Mouse (Mus musculus) embryonic facial prominence, embryonic 14.5 days (tissue): Measurements from ENCODE around the gene Usp42. TPM values are rescaled to one million over a fixed set of nuclear protein-coding genes. Genes with fewer than 3 reads are reported as not detected.
A peak's percentile ranks its signal among the peaks of the same experiment; 100 is the strongest.

ENCODE experiments used
- ATAC-seq: fragments of 200-750 bp; cut with Nextera tagmentation; 2 replicates; pipeline ENCODE4 v1.8.0; 2017; ENCODE audit warnings: low read depth, moderate number of reproducible peaks, moderate TSS enrichment
- DNase-seq: peaks from one replicate; pipeline ENCODE4 v3.0.0-alpha.2; 2015; ENCODE audit warnings: low spot score
- H3K27ac ChIP-seq: fragments of 300-500 bp; sonication (generic); replicated peaks from 2 replicates; pipeline ENCODE4 v1.5.1; 2014; ENCODE audit warnings: low read depth, mild to moderate bottlenecking, low read length, moderate library complexity
- H3K27me3 ChIP-seq: fragments of 300-500 bp; sonication (generic); replicated peaks from 2 replicates; pipeline ENCODE4 v1.6.1; 2014; ENCODE audit warnings: low read length; ENCODE audit not compliant: control insufficient read depth, insufficient read depth
- H3K36me3 ChIP-seq: fragments of 300-500 bp; sonication (generic); 2 replicates; pipeline ENCODE4 v1.6.1; 2014; ENCODE audit warnings: low read length, mixed read lengths; ENCODE audit not compliant: control insufficient read depth, insufficient read depth
- H3K4me1 ChIP-seq: fragments of 300-500 bp; sonication (generic); 2 replicates; pipeline ENCODE4 v1.6.1; 2014; ENCODE audit warnings: antibody characterized with exemption, low read length; ENCODE audit not compliant: control insufficient read depth, insufficient read depth
- H3K4me2 ChIP-seq: fragments of 300-500 bp; sonication (generic); 2 replicates; pipeline ENCODE4 v1.6.1; 2014; ENCODE audit warnings: low read depth, mild to moderate bottlenecking, low read length, moderate library complexity, mixed read lengths
- H3K4me3 ChIP-seq: fragments of 300-500 bp; sonication (generic); 2 replicates; pipeline ENCODE4 v1.5.1; 2014; ENCODE audit warnings: low read depth, mild to moderate bottlenecking, low read length
- H3K9ac ChIP-seq: fragments of 300-500 bp; sonication (generic); 2 replicates; pipeline ENCODE4 v1.6.1; 2014; ENCODE audit warnings: low read depth, mild to moderate bottlenecking, low read length, moderate library complexity, mixed read lengths
- H3K9me3 ChIP-seq: fragments of 300-500 bp; sonication (generic); 2 replicates; pipeline ENCODE4 v1.6.1; 2016; ENCODE audit warnings: low read length; ENCODE audit not compliant: control insufficient read depth
- WGBS: fragments of 180-500 bp; shearing (Covaris S2); extraction: QIAGEN DNeasy Blood & Tissue Kit; methylation state at CpG from one replicate; pipeline ENCODE4 v1.1.7; 2014; 5-methylcytosine and 5-hydroxymethylcytosine counted together
- polyA plus RNA-seq: library from polyadenylated mRNA; unstranded; fragments of >200 nt; fragmentation: Nextera tagmentation; extraction: Ambion mirVana; gene quantifications from 2 replicates; pipeline ENCODE4 v1.2.1, GENCODE M21; 2014

Gene Usp42
- polyA plus RNA-seq, 1 experiment from 2014 or later, result 18.1 TPM

GRCm38 (mm10) chr5:143721962-143722361 lies 10.1 kb downstream of the Usp42 start:
- no peak overlapping the region for H3K27ac ChIP-seq
- no peaks in the 10 kb centered on the region for H3K4me1 ChIP-seq
- no peak for DNase-seq
- no peak overlapping the region for H3K4me3 ChIP-seq
- H3K9ac ChIP-seq, result no peak overlapping the region
- no peak for ATAC-seq
- WGBS, result 93% methylated on average over 7 of the region's 7 CpGs
- H3K27me3 ChIP-seq, result no peaks in the 10 kb centered on the region
- H3K36me3 ChIP-seq, result peaks cover 99% of the 10 kb centered on the region
- no peak overlapping the region for H3K4me2 ChIP-seq
- H3K9me3 ChIP-seq, result no peaks in the 10 kb centered on the region

- ATAC-seq (no peak), DNase-seq (no peak)
- no peak overlapping the region for H3K4me3 ChIP-seq
- no peaks in the 10 kb centered on the region for H3K4me1 ChIP-seq
- no peaks in the 10 kb centered on the region for H3K9me3 ChIP-seq
- WGBS, result 84% methylated on average over 14 of the region's 14 CpGs
- H3K27me3 ChIP-seq, result no peaks in the 10 kb centered on the region
- peaks cover 95% of the 10 kb centered on the region for H3K36me3 ChIP-seq
- no peak overlapping the region for H3K9ac ChIP-seq
- no peak overlapping the region for H3K4me2 ChIP-seq
- no peak overlapping the region for H3K27ac ChIP-seq
Measured at GRCm38 (mm10) chr5:143712011-143712800, 19.9 kb downstream of the Usp42 start.

- Histone ChIP-seq H3K4me3 (no peak overlapping the region), H3K27ac (no peak overlapping the region), H3K9ac (no peak overlapping the region), H3K4me2 (no peak overlapping the region), H3K4me1 (no peaks in the 10 kb centered on the region), H3K27me3 (no peaks in the 10 kb centered on the region), H3K9me3 (no peaks in the 10 kb centered on the region), H3K36me3 (peaks cover 94% of the 10 kb centered on the region)
- DNase-seq (peak; percentile 85), ATAC-seq (peak; percentile 80)
- WGBS, result 11% methylated on average over 7 of the region's 7 CpGs
Measured at GRCm38 (mm10) chr5:143711326-143711725, 20.8 kb downstream of the Usp42 start.

GRCm38 (mm10) chr5:143706822-143707200 lies 25.3 kb downstream of the Usp42 start:
- Histone ChIP-seq H3K9ac (no peak overlapping the region), H3K9me3 (no peaks in the 10 kb centered on the region), H3K36me3 (peaks cover 81% of the 10 kb centered on the region), H3K27ac (no peak overlapping the region), H3K4me2 (no peak overlapping the region), H3K4me1 (no peaks in the 10 kb centered on the region), H3K4me3 (no peak overlapping the region), H3K27me3 (no peaks in the 10 kb centered on the region)
- DNase-seq (no peak), ATAC-seq (no peak)
- 86% methylated on average over 7 of the region's 7 CpGs for whole genome bisulfite sequencing

GRCm38 (mm10) chr5:143706030-143706821 lies 25.9 kb downstream of the Usp42 start:
- H3K27ac ChIP-seq, result no peak overlapping the region
- peak; percentile 59; the same call in 1 of the 2 replicates for ATAC-seq
- no peaks in the 10 kb centered on the region for H3K4me1 ChIP-seq
- H3K27me3 ChIP-seq, result no peaks in the 10 kb centered on the region
- H3K4me3 ChIP-seq, result no peak overlapping the region
- no peak overlapping the region for H3K9ac ChIP-seq
- 52% methylated on average over 9 of the region's 9 CpGs for WGBS
- DNase-seq, result peak; percentile 47
- no peak overlapping the region for H3K4me2 ChIP-seq
- peaks cover 82% of the 10 kb centered on the region for H3K36me3 ChIP-seq
- H3K9me3 ChIP-seq, result no peaks in the 10 kb centered on the region

- Histone ChIP-seq H3K4me3 (no peak overlapping the region), H3K4me1 (no peaks in the 10 kb centered on the region), H3K9ac (no peak overlapping the region), H3K36me3 (peaks cover 82% of the 10 kb centered on the region), H3K4me2 (no peak overlapping the region), H3K27ac (no peak overlapping the region), H3K9me3 (no peaks in the 10 kb centered on the region), H3K27me3 (no peaks in the 10 kb centered on the region)
- WGBS, result 56% methylated on average over 1 of the region's 1 CpGs
- no peak for ATAC-seq
- no peak for DNase-seq
Measured at GRCm38 (mm10) chr5:143705659-143705982, 26.5 kb downstream of the Usp42 start.

GRCm38 (mm10) chr5:143704875-143705658 lies 27.0 kb downstream of the Usp42 start:
- no peak for ATAC-seq
- Histone ChIP-seq H3K27ac (no peak overlapping the region), H3K4me3 (no peak overlapping the region), H3K9me3 (no peaks in the 10 kb centered on the region), H3K9ac (no peak overlapping the region), H3K4me2 (no peak overlapping the region), H3K4me1 (no peaks in the 10 kb centered on the region), H3K27me3 (no peaks in the 10 kb centered on the region), H3K36me3 (peaks cover 81% of the 10 kb centered on the region)
- WGBS, result 80% methylated on average over 13 of the region's 13 CpGs
- no peak for DNase-seq

GRCm38 (mm10) chr5:143701074-143701473 lies 31.0 kb downstream of the Usp42 start:
- no peak overlapping the region for H3K4me3 ChIP-seq
- ATAC-seq (no peak), DNase-seq (no peak)
- no peaks in the 10 kb centered on the region for H3K4me1 ChIP-seq
- H3K27me3 ChIP-seq, result no peaks in the 10 kb centered on the region
- no peaks in the 10 kb centered on the region for H3K9me3 ChIP-seq
- peaks cover 76% of the 10 kb centered on the region for H3K36me3 ChIP-seq
- 91% methylated on average over 7 of the region's 10 CpGs for WGBS
- no peak overlapping the region for H3K4me2 ChIP-seq
- H3K27ac ChIP-seq, result no peak overlapping the region
- no peak overlapping the region for H3K9ac ChIP-seq
